Mouse (Mus musculus) lung, embryonic 14.5 days (tissue): ENCODE measurements at regions not wholly inside any gene's neighbourhood (a gene's known extent, or its start where the extent isn't known, plus 50 kb on each side); places are given as distances from the start of the nearest gene placed in this dataset.

Experiments used
- ATAC-seq: fragments of 200-750 bp; cut with Nextera tagmentation; 2 replicates; pipeline ENCODE4 v1.8.0; 2017; ENCODE audit warnings: mild to moderate bottlenecking, moderate TSS enrichment, moderate library complexity; ENCODE audit not compliant: insufficient read depth
- DNase-seq: peaks from one replicate; pipeline ENCODE4 v3.0.0-alpha.2; 2015
- H3K27ac ChIP-seq: fragments of 300-500 bp; sonication (generic); 2 replicates; pipeline ENCODE4 v1.5.1; 2014; ENCODE audit warnings: low read depth, mild to moderate bottlenecking, moderate library complexity
- H3K27me3 ChIP-seq: fragments of 300-500 bp; sonication (generic); 2 replicates; pipeline ENCODE4 v1.6.1; 2014; ENCODE audit warnings: low read length, control low read depth; ENCODE audit not compliant: insufficient read depth
- H3K36me3 ChIP-seq: fragments of 300-500 bp; sonication (generic); 2 replicates; pipeline ENCODE4 v1.6.1; 2014; ENCODE audit warnings: control low read depth; ENCODE audit not compliant: insufficient read depth
- H3K4me1 ChIP-seq: fragments of 300-500 bp; sonication (generic); 2 replicates; pipeline ENCODE4 v1.6.1; 2014; ENCODE audit warnings: antibody characterized with exemption, control low read depth; ENCODE audit not compliant: insufficient read depth
- H3K4me2 ChIP-seq: fragments of 300-500 bp; sonication (generic); 2 replicates; pipeline ENCODE4 v1.6.1; 2014; ENCODE audit warnings: mild to moderate bottlenecking
- H3K4me3 ChIP-seq: fragments of 300-500 bp; sonication (generic); 2 replicates; pipeline ENCODE4 v1.5.1; 2014; ENCODE audit warnings: low read depth, low read length
- H3K9ac ChIP-seq: fragments of 300-500 bp; sonication (generic); 2 replicates; pipeline ENCODE4 v1.6.1; 2014
- H3K9me3 ChIP-seq: fragments of 300-500 bp; sonication (generic); 2 replicates; pipeline ENCODE4 v1.6.1; 2016; ENCODE audit warnings: low read depth, low read length, control low read depth
- CTCF ChIP-seq: IDR thresholded peaks from 2 replicates; pipeline ENCODE4 v1.5.1; 2016; ENCODE audit warnings: antibody characterized with exemption, low read depth
- WGBS: fragments of 180-500 bp; shearing (Covaris S2); extraction: QIAGEN DNeasy Blood & Tissue Kit; methylation state at CpG from one replicate; pipeline ENCODE4 v1.1.7; 2014; 5-methylcytosine and 5-hydroxymethylcytosine counted together

DNA sequence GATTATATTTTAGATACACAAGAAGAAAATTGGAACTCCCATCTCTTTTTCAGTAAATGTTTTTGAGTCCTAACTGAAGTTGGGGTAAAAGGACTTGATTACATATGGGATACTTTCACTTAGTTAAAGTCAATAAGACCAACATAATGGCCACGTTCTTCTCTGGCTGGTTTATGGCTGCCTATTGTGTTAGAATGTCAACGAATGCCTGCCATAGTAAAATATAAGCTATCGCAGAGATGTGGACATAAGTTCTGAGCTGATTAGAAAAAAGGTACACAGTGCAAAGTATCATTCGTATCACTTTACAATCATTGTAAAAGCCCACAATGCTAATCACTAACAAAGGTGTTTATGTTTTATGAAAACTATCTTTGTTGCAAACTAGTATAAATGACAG lies 173.2 kb upstream of the Rgmb start:
- peaks cover 8% of the 10 kb centered on the region; the same call in 1 of the 2 replicates for H3K4me1 ChIP-seq
- no peaks in the 10 kb centered on the region for H3K9me3 ChIP-seq
- no peaks in the 10 kb centered on the region for H3K36me3 ChIP-seq
- H3K27me3 ChIP-seq, result no peaks in the 10 kb centered on the region
- no peak overlapping the region for H3K4me3 ChIP-seq
- WGBS, result 50% methylated on average over 4 of the region's 4 CpGs
- TF ChIP-seq CTCF, result no peak
- H3K9ac ChIP-seq, result no peak overlapping the region
- DNase-seq (no peak), ATAC-seq (no peak)
- no peak overlapping the region for H3K4me2 ChIP-seq
- peak overlapping the region; percentile 7; the same call in 1 of the 2 replicates for H3K27ac ChIP-seq

DNA sequence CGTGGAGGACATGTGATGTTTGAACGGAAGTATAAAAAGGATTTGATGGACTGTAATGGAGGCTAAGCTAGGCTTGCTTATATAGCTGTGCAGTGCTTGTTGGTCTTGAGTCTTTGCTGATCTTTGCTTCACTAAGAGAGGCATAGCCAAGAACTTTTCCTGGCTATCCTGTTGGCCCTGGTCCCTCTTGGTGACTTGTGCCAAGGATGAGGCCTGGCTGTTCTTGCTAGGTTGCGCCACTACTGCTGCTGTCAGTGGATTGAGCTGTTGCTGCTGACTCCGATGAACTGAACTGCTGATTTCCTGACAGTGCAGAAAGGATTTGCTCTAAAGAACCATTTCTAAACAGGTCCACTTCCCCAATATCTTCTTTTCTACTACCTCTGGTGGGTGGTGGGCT lies 167.9 kb upstream of the Rgmb start:
- ATAC-seq, result no peak
- no peak for TF ChIP-seq CTCF
- no peaks in the 10 kb centered on the region; the same call in 1 of the 2 replicates for H3K9me3 ChIP-seq
- H3K4me2 ChIP-seq, result no peak overlapping the region
- 92% methylated on average over 4 of the region's 4 CpGs for WGBS
- H3K4me1 ChIP-seq, result no peaks in the 10 kb centered on the region
- no peak overlapping the region for H3K9ac ChIP-seq
- no peaks in the 10 kb centered on the region for H3K27me3 ChIP-seq
- H3K36me3 ChIP-seq, result no peaks in the 10 kb centered on the region
- DNase-seq, result peak; percentile 17
- H3K4me3 ChIP-seq, result no peak overlapping the region
- H3K27ac ChIP-seq, result no peak overlapping the region

DNA sequence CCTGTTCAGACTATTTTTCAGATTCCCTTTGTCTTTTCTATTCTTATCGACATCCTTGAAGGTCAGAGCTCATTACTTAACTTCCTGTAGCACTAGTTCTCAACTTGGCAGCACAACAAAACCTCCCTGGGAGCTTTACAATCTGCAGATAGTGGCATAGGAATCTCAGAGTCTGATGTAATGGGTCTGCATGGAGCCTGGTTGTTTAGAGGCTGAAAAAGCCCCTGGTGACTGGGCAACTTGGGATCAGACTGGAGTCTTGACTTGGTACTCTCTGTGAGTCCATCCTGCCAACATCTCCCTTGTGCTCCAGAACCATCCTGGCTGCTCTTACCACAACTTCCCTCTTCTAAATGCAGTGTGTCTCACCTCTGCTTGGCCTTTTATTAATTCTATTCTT lies 166.4 kb upstream of the Rgmb start:
- DNase-seq (peak; percentile 24), ATAC-seq (no peak)
- Histone ChIP-seq H3K4me3 (no peak overlapping the region), H3K36me3 (no peaks in the 10 kb centered on the region), H3K9me3 (no peaks in the 10 kb centered on the region; the same call in 1 of the 2 replicates), H3K9ac (no peak overlapping the region), H3K27me3 (no peaks in the 10 kb centered on the region), H3K4me1 (0 out of 2 replicates have a peak, but pooled peaks cover 2% of the 10 kb centered on the region), H3K27ac (no peak overlapping the region), H3K4me2 (no peak overlapping the region)
- 18% methylated on average over 1 of the region's 1 CpGs for WGBS
- no peak for TF ChIP-seq CTCF

DNA sequence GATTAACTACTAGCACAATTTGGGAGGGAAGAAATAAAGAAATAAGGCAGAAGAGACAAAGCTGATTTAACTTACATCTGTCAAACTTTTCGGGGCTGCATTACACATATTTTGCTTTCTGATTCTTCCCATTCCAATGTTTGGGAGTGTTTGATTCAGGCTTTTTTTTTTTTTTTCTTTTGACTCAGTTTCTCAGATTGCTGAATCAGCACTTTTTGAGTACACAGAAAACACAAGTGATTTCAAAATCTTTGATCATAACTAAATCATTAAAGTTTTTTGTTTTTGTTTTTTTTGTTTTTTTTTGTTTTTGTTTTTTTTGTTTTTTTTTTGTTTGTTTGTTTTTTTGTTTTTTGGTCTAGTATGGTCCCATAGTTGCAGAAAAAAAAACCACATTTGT lies 164.7 kb upstream of the Rgmb start:
- 88% methylated on average over 1 of the region's 1 CpGs for WGBS
- H3K27ac ChIP-seq, result no peak overlapping the region
- no peak overlapping the region for H3K4me2 ChIP-seq
- no peaks in the 10 kb centered on the region for H3K36me3 ChIP-seq
- H3K4me1 ChIP-seq, result 0 out of 2 replicates have a peak, but pooled peaks cover 2% of the 10 kb centered on the region
- ATAC-seq, result no peak
- TF ChIP-seq CTCF, result no peak
- no peaks in the 10 kb centered on the region; the same call in 1 of the 2 replicates for H3K9me3 ChIP-seq
- H3K9ac ChIP-seq, result no peak overlapping the region
- no peaks in the 10 kb centered on the region for H3K27me3 ChIP-seq
- H3K4me3 ChIP-seq, result no peak overlapping the region
- no peak for DNase-seq

DNA sequence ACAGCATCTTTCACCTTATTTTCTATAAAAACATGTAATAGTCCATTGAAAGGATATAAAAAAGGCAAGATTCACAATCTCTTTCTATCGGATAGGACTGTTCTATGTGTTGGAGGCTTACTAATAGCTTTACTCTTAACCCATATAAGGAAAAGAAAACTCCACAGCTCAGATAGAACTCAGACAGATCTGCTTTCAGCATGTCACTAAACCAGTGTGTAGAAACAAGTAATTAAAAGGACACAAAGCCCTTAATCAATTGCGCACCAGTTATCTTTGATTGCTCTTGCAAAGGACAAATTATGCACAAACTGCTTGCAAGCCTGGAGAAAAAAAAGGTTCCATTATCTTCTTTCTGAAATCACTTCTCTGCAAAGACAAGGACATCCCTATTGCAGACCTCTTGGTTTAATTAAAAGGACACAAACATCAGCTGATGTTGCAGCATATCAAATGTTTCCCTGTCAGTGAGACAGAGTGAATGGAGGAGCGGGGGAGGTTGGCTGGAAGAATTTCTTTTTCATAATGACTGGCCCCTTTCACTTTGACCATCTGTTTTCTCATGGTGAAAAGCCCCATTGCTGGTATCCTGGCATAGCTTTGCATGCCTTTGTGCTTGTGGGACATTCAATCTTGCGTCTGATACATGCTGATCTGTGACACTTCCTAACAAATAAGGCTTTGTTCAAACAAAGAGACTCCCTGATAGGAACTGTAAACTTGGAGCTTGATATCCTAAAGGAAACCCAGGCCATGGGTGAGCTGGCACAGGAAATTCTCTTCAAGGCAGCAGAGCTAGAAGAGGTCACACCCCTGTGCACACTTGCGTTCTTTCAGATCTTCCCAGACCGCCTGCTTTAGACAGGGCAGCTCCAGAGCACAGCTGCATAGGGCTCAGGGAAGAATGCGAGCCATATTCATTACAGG lies 162.8 kb upstream of the Rgmb start:
- H3K27me3 ChIP-seq, result no peaks in the 10 kb centered on the region
- no peak overlapping the region for H3K4me2 ChIP-seq
- H3K9ac ChIP-seq, result no peak overlapping the region
- 37% methylated on average over 7 of the region's 7 CpGs for WGBS
- peak overlapping the region; percentile 42; the same call in 1 of the 2 replicates for H3K27ac ChIP-seq
- H3K4me1 ChIP-seq, result 0 out of 2 replicates have a peak, but pooled peaks cover 2% of the 10 kb centered on the region
- no peak overlapping the region for H3K4me3 ChIP-seq
- DNase-seq, result peak; percentile 57
- ATAC-seq, result peak; percentile 84; the same call in 1 of the 2 replicates
- no peaks in the 10 kb centered on the region for H3K36me3 ChIP-seq
- no peaks in the 10 kb centered on the region; the same call in 1 of the 2 replicates for H3K9me3 ChIP-seq
- TF ChIP-seq CTCF, result no peak

DNA sequence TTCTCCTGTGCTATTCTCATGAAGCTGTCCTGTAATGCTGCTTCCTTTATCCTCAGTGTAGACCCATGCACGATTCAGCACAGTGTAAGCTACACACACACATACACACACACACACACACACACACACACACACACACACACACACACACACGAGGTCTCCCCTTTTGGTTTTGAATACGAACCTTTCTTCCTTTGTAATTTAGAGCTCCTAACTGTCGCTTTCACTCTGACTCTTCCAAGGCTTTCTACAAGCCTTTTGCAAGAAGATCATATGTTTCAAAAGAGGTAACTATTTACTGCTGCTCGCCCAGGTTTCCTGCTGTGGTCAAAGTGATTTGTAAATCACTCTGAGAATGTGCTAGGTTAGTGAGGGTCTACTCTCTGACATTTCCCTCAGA lies 161.1 kb upstream of the Rgmb start:
- Histone ChIP-seq H3K4me2 (no peak overlapping the region), H3K4me1 (0 out of 2 replicates have a peak, but pooled peaks cover 2% of the 10 kb centered on the region), H3K27ac (no peak overlapping the region), H3K9me3 (no peaks in the 10 kb centered on the region), H3K4me3 (no peak overlapping the region), H3K36me3 (no peaks in the 10 kb centered on the region), H3K27me3 (no peaks in the 10 kb centered on the region), H3K9ac (no peak overlapping the region)
- TF ChIP-seq CTCF, result no peak
- ATAC-seq (no peak), DNase-seq (no peak)
- 64% methylated on average over 5 of the region's 5 CpGs for WGBS

DNA sequence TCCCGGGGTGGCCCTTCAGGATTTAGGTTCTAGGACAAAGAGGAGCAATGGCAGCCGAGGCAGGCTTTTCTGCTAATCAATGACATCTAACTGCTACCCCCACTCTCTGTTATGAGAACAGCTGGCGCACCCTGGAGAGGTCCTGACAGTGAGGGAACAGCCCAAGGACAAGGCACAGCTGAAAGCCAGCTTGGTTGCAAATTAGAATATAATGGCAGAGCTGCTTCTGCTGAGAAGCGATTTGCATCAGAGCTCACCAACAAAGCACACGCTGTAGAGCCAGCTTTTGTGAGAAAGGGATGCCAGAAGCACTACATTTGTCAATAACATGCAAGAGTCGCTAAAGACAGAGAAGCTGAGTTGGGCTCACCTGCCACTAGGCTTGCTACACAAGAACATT lies 159.5 kb upstream of the Rgmb start:
- Histone ChIP-seq H3K4me3 (no peak overlapping the region), H3K27ac (no peak overlapping the region), H3K4me2 (no peak overlapping the region), H3K9me3 (no peaks in the 10 kb centered on the region), H3K36me3 (no peaks in the 10 kb centered on the region), H3K9ac (no peak overlapping the region), H3K4me1 (0 out of 2 replicates have a peak, but pooled peaks cover 2% of the 10 kb centered on the region), H3K27me3 (no peaks in the 10 kb centered on the region)
- 17% methylated on average over 6 of the region's 6 CpGs for whole genome bisulfite sequencing
- no peak for TF ChIP-seq CTCF
- DNase-seq (peak; percentile 14), ATAC-seq (no peak)
